Mouse (Mus musculus): ENCODE data around the gene Tcaim.

DNA sequence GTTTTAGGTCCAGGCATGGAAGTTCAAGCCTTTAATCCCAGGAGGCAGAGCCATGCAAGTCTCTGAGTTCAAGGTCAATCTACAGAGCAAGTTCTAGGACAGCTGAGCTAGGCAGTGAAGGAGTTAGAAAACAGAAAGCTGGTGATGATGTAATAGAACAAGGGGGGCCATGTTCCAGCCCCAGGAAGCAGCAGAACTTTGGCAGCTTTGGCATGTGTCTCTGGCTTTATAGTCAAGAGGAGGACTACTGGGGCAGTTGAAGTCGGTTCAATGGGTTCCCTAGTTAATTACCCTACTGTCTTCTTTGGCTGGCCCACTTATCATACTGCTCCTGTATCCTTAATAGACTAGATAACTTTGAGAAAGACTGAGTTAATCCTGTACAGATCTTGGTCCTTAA is 69.3 kb downstream of the Tcaim start:
- TF ChIP-seq POLR2A (IDR thresholded peaks at IDR 0.05; ENCODE audit: insufficient read depth, low read length) = no peak
- TF ChIP-seq CTCF (IDR thresholded peaks at IDR 0.05; ENCODE audit: low read depth, low read length) = no peak
- TF ChIP-seq EP300 (IDR thresholded peaks at IDR 0.05; ENCODE audit: insufficient read depth, low read depth, low read length) = no peak

All from ES-Bruce4 (cell line).